Mouse (Mus musculus) telencephalon, adult 2 months (tissue): ENCODE data around the gene Bcat2.

ENCODE experiments used
- DNase-seq: peaks from one replicate; pipeline ENCODE4 v3.0.0-alpha.2; 2011; ENCODE audit warnings: low read depth, low spot score

Bcat2 gene

DNA sequence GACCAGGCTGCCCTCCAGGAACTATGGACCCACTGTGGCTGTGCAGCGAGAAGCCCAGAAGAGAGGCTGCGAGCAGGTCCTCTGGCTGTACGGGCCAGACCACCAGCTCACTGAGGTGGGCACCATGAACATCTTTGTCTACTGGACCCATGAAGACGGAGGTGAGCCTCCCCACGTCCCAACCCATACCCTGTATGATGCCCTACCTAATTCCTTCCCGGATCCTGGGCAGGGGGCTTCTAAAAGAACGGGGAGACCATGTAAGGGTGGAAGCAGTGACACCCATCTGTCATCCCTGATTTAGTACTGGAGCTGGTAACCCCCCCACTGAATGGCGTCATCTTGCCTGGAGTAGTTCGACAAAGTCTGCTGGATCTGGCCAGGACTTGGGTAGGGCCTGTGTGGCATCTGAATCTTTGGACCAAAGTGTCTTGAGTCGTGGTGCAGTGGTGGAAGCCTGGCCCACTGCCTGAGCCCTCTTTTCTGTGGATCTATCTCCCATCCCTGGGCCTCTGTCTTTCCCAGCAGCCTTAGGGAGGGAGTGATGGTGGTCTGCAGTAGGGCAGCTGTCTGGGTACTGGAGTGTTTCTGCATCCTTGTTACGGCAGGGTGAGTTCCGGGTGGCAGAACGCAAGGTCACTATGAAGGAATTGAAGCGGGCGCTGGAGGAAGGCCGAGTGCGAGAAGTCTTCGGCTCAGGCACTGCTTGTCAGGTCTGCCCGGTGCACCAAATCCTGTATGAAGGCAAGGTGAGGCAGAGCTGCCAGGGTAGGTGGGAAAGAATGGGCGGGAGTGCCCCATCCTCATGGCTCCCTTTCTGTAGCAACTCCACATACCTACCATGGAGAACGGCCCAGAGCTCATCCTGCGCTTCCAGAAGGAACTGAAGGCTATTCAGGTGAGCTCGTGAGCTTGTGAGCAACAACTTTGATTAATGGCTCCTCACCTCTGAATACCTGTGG, 18.0 kb downstream of the Bcat2 start:
- DNase-seq = no peak

DNA sequence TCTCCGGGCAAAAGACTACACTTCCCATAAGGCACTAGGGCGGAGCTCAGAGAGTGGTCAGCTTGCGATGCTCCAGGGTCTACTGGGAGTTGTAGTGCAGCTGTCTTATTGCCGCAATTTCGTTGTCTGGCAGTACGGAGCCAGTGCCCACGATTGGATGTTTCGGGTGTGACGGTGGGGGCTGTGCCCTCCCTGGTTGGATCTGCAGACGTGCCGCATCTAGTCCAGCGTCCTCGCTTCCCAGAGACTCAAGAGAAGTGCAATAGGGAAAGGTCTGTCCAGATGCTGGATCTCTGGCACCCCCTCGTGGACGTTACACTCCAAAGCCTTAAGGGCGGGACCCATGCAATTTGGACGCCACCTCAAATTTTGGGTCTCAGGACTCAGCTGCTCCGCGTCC, 19.2 kb downstream of the Bcat2 start:
- peak; percentile 100 for DNase-seq

GRCm38 (mm10) chr7:45589898-45590297, 19.9 kb downstream of the Bcat2 start:
- no peak for DNase-seq

DNA sequence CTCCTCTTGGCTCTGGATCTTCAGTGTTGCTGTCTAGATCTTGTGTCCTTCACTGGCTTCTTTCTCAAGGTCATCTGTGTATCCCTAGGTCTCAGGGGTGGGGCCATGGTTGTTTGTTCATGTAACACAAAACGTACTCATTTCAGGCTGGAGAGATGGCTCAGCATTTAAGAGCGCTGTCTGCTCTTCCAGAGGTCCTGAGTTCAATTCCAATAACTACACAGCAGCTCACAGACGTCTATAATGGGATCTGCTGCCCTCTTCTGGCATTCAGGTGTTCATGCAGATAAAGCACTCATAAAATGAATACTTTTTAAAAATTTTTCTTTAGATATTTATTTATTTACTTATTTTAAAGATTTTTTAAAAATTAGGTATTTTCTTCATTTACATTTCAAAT, 20.9 kb downstream of the Bcat2 start:
- DNase-seq = no peak

DNA sequence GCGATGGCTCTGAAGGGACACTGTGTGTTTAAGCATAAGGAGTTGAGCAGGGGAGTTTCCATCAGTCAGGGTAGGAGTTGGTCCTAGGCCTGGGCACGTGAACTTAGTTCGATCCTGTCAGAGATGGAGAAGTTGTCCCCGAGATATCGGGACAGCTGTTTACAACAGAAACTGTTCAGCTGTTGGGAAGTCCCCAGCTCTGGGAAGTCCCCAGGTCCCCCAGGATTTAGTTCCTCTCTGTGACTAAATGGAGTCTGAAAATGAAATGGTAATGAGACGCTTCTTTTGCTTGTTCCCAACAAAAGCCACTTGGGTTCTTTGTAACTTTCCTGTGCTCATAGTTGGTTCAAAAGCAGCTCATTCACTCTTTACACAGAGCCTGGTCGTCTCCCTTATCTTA, 21.9 kb downstream of the Bcat2 start:
- no peak for DNase-seq

DNA sequence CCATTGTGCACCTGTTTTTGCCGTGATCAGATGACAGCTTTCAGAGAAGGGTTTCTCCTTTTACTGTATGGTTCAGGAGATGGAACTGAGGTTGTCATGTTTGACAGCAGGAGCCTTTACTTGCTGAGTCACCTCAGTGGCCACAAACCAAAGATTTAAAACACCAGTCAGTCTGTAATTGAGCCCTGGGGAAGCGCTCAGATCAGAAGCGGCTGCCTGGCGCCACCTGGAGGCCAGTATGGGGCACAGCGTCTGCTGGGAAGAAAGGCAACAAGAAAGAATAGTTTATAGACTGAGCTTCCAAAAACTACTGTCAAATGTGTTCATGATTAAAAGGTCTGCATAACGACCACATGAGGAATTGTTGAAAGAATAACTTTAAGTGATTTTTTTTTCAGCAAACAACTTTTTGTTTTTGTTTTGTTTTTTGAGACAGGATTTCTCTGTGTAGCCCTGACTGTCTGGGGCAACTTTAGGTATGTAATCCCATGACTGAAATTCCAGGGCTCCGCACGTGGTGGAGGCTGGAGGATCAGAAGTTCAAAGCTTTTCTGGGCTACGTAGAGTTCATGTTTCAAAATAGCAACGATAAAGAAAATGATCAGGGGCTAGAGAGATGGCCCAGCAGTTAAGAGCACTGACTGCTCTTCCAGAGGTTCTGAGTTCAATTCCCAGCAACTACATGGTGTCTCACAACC, 23.3 kb downstream of the Bcat2 start:
- no peak for DNase-seq

DNA sequence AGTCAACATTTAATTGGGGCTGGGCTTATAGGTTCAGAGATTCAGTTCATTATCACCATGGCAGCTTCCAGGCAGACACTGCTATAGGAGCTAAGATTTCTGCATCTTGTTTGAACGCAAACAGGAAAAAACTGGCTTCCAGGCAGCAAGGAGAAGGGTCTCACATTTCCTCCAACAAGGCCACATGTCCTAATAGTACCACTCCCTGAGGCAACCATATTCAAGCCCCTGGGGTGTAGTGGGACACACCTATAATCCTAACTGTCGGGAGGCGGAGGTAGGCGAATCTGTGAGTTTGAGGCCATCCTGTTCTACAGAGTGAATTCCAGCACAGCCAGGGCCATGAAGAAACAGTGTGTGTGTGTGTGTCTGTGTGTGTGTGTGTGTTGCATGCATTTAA, 25.2 kb downstream of the Bcat2 start:
- DNase-seq = no peak

GRCm38 (mm10) chr7:45596107-45596506, 26.2 kb downstream of the Bcat2 start:
- no peak for DNase-seq

DNA sequence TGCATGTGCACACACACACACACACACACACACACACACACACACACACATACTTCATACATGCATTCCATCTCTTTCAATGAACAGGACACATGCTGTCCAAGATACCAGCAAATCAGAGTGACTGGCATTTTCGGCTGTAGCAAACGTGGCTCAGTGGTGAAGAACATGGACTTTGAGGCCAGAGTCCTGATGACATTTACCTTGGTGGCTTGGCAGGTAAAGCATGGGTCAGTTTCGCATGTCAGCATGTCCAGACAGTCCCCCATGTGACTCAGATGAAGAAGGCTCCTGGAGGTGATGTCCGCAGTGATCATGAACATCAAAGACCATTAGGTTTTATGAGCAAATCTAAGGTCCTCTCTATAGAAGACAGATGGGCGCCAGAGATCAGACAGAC, 27.1 kb downstream of the Bcat2 start:
- no peak for DNase-seq

GRCm38 (mm10) chr7:45597527-45597926, 27.6 kb downstream of the Bcat2 start:
- no peak for DNase-seq

GRCm38 (mm10) chr7:45598960-45599879, 29.3 kb downstream of the Bcat2 start:
- no peak for DNase-seq

DNA sequence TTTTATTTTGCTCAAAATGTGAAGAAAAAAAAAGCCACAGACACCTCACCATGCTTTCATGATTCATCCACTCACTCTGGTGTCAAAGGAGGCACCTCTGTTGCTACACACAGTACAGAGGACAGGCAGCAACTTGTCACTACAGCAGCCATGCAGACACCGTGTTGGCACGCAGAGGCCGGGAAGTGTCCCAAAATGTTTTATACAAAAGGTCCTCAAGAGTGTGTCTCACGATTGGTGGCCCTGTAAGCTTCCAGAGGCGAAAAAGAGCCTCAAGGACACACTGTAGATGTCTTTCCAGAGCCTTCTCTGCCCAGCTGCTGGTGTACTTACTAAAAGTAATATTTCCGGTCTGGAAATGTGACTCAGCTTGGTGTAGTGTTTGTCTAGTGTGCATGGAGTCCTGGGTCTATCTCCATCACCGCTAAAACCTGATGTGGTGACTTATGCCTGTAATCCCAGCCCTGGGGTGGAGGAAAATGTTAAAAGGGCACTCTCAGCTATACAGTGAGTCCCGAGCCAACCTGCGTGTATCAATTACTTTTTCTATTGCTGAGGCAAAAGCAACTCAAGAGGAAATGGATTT, 35.8 kb downstream of the Bcat2 start:
- DNase-seq = no peak

DNA sequence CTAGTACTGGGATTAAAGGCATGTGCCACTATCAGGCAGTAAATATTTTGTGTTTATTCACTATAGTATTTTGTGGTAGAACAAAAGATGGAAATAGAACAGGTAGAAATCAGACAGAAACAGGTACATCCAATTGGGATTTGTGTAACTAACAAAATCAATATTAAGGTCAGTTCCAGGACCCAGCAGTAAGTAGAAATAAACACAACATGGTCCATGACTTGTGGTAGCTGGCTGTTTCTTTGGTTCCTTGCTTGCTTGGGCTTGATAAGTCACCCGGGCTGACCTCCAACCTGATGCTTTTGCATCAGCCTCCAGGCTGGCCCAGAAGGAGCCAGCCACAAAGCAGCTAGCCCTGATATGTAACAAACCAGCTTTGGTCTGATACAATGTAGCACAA, 39.6 kb downstream of the Bcat2 start:
- DNase-seq = no peak

DNA sequence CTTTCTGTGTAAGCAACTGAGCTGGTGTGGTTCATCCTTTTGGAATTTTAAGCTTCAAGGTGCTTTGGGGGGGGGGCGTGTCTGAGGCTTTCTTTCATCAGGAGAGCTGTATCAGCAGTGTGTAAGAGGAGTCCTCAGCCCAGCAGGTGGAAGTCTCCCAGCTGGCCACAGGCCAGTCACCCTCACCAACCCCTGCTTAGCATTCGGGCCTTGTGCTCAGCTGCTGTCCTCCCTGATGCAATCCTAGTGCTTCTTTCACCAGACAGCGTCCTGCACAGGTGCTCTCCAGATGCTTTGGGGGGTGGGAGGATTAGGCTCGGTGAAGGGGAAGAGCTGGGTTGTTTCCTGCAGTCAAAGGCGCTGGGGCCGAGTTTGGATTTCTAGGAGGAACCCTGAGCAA, 46.3 kb downstream of the Bcat2 start:
- no peak for DNase-seq

DNA sequence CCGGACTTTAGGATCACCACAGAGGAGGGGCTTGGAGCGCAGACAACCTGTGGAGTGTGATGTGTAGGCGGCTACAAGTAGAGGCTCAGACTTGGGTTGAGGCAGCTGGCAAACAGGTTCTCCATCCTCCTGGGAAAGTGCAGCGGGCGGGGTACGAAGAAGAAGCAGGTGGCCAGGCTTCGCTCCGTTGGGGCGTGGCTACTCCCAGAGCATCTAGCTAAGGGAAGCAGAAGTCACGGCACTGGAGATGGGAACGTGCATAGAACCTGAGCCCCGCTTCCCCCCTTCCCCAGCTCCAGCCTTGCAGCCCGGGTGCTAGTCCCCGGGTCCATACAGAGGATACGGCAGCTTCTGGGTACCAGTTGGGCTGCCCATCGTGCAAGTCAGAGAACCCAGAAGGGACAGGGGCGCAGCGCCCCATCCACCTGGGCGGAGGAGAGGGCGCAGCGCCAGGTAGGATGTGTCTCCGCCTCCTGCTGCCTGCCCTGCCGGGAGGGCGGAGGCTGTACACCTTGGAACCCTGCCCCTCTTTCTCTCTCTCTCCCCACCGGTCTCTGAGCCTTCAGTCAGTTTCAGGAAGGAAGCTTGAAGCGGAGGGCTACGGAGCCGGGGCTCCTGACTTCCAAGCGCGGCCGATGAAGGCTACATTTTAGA, 47.2 kb downstream of the Bcat2 start, which contains the start of gene Fut1:
Fut1 (plus strand) TSS at position 248 of the 654 bp plus-strand sequence.
- DNase-seq = no peak

DNA sequence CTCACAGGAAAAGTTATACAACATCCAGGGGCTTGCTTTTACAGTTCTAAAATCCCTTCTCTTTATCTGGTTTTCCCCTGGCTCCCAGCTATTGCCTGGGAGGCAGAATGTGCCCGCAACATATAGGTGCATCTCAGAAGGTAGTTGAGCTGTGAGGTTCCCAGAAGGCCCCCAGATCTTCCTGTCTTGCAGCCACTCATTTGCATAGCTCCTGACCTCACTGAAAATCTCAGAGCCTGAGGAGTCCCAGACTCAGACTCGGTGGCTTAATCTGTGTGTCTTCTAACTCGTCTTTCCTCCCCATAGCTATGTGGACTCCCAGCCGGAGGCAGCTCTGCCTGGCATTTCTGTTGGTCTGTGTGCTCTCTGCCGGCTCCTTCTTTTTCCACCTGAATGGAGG, 48.4 kb downstream of the Bcat2 start:
- DNase-seq = no peak

DNA sequence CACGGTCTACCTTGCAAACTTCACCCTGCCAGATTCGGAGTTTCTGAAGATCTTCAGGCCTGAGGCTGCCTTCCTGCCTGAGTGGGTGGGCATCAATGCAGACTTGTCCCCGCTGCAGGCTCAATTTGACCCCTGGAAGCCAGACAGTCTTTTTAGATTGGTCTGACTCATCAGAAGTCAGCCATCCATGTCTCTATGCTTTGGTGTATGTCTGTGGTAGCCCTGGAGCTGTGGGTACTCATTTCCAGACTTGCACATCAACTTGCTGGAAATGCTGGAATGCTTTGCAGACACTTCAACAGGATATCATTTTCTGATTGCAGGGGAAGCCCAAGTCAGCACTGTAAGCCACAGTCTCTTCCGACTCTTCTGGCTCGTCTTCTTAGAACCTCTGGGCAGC, 49.6 kb downstream of the Bcat2 start:
- DNase-seq = no peak

DNA sequence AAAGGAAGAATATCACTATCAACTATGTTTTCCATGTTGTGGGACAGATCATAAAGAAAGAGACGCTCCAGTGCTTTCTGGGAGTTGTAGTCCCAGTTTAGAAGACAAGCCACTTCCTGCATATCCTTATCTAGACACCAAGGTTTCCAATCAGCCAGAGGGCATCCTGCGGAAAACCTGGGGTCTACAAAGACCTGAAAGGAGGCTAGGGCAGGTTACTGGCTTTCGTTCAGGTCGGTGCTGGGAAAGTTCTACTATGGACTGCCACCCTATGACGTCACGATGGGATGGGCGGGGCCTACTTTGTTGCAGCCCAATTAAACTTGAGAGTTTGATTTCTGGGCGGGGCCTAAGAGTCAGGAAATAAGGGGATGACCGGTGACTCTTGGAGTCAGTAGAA, 51.5 kb downstream of the Bcat2 start, which contains the start of gene Izumo1:
Izumo1 (plus strand) TSS at position 369 of the 400 bp plus-strand sequence.
- no peak for DNase-seq

- no peak for DNase-seq
These were observed 53.6 kb downstream of the Bcat2 start for GRCm38 (mm10) chr7:45623507-45623906.

GRCm38 (mm10) chr7:45624718-45625117, 54.8 kb downstream of the Bcat2 start:
- no peak for DNase-seq

GRCm38 (mm10) chr7:45625481-45625880, 55.5 kb downstream of the Bcat2 start:
- DNase-seq = no peak
